Mouse (Mus musculus) intestine, embryonic 14.5 days (tissue): ENCODE results near the gene Eif2s1. TPM values are rescaled to one million over a fixed set of nuclear protein-coding genes. Genes with fewer than 3 reads are reported as not detected.
A peak's percentile ranks its signal among the peaks of the same experiment; 100 is the strongest.

Experiments
- ATAC-seq: fragments of 200-750 bp; cut with Nextera tagmentation; replicated peaks from 2 replicates; pipeline ENCODE4 v1.8.0; 2017; ENCODE audit warnings: low read depth, moderate number of reproducible peaks, moderate TSS enrichment, moderate library complexity; ENCODE audit not compliant: low FRiP score, low TSS enrichment
- DNase-seq: peaks from one replicate; pipeline ENCODE4 v3.0.0-alpha.2; 2018; ENCODE audit warnings: low spot score
- H3K27ac ChIP-seq: fragments of 300-500 bp; sonication (generic); 2 replicates; pipeline ENCODE4 v1.5.1; 2014; ENCODE audit warnings: low read depth, mild to moderate bottlenecking, control low read depth
- H3K27me3 ChIP-seq: fragments of 300-500 bp; sonication (generic); replicated peaks from 2 replicates; pipeline ENCODE4 v1.6.1; 2014; ENCODE audit warnings: low read length, control low read depth; ENCODE audit not compliant: control insufficient read depth, insufficient read depth
- H3K36me3 ChIP-seq: fragments of 300-500 bp; sonication (generic); 2 replicates; pipeline ENCODE4 v1.6.1; 2014; ENCODE audit warnings: low read length, control low read depth; ENCODE audit not compliant: control insufficient read depth, insufficient read depth
- H3K4me1 ChIP-seq: fragments of 300-500 bp; sonication (generic); replicated peaks from 2 replicates; pipeline ENCODE4 v1.6.1; 2014; ENCODE audit warnings: low read length, control low read depth, mixed read lengths; ENCODE audit not compliant: control insufficient read depth, insufficient read depth
- H3K4me2 ChIP-seq: fragments of 300-500 bp; sonication (generic); 2 replicates; pipeline ENCODE4 v1.6.1; 2014; ENCODE audit warnings: low read length
- H3K4me3 ChIP-seq: fragments of 300-500 bp; sonication (generic); 2 replicates; pipeline ENCODE4 v1.5.1; 2014; ENCODE audit warnings: low read depth, low read length, control low read depth, mixed read lengths
- H3K9ac ChIP-seq: fragments of 300-500 bp; sonication (generic); 2 replicates; pipeline ENCODE4 v1.6.1; 2014; ENCODE audit warnings: mild to moderate bottlenecking, low read length
- H3K9me3 ChIP-seq: fragments of 300-500 bp; sonication (generic); 2 replicates; pipeline ENCODE4 v1.6.1; 2016; ENCODE audit warnings: low read length, control low read depth; ENCODE audit not compliant: control insufficient read depth
- WGBS: fragments of 180-500 bp; shearing (Covaris S2); extraction: QIAGEN DNeasy Blood & Tissue Kit; methylation state at CpG from one replicate; pipeline ENCODE4 v1.1.7; 2014; 5-methylcytosine and 5-hydroxymethylcytosine counted together
- polyA plus RNA-seq: library from polyadenylated mRNA; unstranded; fragments of >200 nt; fragmentation: Nextera tagmentation; extraction: Ambion mirVana; gene quantifications from 2 replicates; pipeline ENCODE4 v1.2.1, GENCODE M21; 2014

The Eif2s1 gene
- polyA plus RNA-seq, 1 experiment from 2014 or later, result 220 TPM

DNA sequence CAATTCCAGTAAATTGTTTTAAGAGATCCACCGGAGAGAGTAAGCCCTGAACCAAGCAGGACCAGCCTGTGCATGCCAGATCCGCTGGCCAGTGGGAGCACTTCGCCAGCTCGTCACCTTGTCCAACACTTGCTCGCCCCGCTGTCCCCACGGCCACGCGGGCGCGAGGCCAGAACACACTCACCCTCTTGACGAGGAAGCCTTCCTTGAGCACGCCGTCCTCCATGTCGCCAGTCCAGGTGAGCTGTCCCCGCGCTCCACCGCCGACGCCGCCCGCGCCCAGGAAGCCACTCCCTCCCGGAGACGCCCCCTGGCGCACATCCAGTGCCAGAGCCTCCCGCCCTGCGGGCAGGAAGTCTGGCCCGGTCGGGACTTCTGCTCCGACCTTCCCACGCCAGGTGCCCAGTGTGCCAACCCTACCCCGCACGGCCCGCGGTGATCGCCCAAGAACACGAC is 45.1 kb downstream of the Eif2s1 start, which contains the start of gene Plek2:
Gene Plek2, minus strand, starts transcription at position 258 of the 456 bp plus-strand sequence.
- Histone ChIP-seq H3K4me2 (peak within 1 kb of the TSS; percentile 82), H3K27ac (no peak within 1 kb of the TSS), H3K9ac (peak within 1 kb of the TSS; percentile 43; the same call in 1 of the 2 replicates), H3K4me1 (peaks cover 9% of the 10 kb centered on the region; the same call in 1 of the 2 replicates), H3K9me3 (no peaks in the 10 kb centered on the region), H3K4me3 (peak within 1 kb of the TSS; percentile 44), H3K27me3 (peaks cover 26% of the 10 kb centered on the region), H3K36me3 (no peaks in the 10 kb centered on the region)
- DNase-seq (peak; percentile 82), ATAC-seq (peak; percentile 73)
- WGBS, result 3% methylated on average over 38 of the region's 38 CpGs

DNA sequence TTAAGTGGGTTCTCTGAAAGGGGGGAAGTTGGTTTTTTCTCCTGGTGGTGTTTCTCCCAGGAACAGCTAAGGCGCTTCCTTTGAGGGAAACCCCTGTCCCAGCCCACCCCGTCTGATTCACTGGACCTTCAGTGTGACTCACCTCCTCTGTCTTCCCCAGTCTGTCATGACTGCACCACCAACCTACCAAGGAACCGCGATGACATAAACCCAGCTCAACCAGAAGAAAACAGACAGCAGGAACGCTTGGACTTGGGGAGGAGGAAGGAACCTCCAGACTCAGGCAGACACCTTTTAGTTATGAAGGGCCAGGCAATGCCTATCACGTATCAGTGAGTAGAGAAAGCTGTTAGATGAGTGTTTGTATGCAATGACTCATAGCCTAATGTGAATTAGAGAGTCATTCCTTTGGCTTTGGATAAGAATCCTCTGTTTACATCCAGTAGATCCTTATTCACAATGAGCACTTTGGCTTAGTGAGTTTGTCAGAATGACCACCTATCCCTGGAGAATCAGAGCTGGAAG is 46.5 kb downstream of the Eif2s1 start:
- no peak overlapping the region for H3K4me2 ChIP-seq
- no peaks in the 10 kb centered on the region for H3K36me3 ChIP-seq
- H3K9me3 ChIP-seq, result no peaks in the 10 kb centered on the region
- peaks cover 36% of the 10 kb centered on the region for H3K27me3 ChIP-seq
- ATAC-seq, result no peak
- peaks cover 10% of the 10 kb centered on the region; the same call in 1 of the 2 replicates for H3K4me1 ChIP-seq
- no peak overlapping the region for H3K4me3 ChIP-seq
- H3K9ac ChIP-seq, result no peak overlapping the region
- H3K27ac ChIP-seq, result no peak overlapping the region
- WGBS, result 81% methylated on average over 6 of the region's 6 CpGs
- DNase-seq, result no peak

DNA sequence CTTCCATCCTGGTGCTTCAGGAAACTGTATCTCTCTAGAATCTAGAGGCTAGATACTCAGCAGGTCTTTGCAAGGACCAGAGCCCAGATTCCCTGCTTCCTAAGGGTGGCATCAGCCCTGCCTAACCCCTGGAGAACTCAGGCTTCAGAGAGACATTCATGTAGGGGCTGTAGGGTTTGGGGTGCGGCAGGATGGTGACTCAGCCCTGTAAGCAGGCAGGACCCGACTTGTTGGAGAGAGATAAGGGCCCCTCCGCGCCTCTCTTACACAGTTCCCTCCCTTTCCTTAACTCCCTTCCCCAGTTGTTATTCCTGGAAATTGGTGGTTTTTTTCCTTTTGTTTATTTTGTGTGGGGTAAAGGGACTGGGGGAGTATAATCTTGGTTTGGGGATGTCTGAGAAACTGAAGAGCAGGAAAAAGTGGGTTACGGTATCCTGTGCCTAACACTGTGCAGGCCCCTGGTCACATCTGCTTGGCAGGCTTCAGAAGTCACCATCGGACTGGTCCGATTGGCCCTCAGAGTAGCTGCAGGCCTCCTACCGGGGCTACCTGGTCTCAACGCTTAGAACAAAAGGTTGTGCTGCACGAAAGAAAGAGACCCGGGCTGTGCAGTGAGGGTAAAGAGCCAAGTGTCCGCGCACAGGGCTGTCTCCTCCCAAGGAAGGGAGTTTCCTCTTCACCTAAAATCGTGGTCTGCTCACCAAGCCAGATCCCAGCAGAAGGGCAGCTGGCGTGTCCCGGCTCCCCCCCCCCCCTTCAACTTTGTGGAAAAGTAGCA is 49.3 kb downstream of the Eif2s1 start:
- peak; percentile 36 for ATAC-seq
- WGBS, result 13% methylated on average over 16 of the region's 16 CpGs
- no peak overlapping the region for H3K9ac ChIP-seq

DNA sequence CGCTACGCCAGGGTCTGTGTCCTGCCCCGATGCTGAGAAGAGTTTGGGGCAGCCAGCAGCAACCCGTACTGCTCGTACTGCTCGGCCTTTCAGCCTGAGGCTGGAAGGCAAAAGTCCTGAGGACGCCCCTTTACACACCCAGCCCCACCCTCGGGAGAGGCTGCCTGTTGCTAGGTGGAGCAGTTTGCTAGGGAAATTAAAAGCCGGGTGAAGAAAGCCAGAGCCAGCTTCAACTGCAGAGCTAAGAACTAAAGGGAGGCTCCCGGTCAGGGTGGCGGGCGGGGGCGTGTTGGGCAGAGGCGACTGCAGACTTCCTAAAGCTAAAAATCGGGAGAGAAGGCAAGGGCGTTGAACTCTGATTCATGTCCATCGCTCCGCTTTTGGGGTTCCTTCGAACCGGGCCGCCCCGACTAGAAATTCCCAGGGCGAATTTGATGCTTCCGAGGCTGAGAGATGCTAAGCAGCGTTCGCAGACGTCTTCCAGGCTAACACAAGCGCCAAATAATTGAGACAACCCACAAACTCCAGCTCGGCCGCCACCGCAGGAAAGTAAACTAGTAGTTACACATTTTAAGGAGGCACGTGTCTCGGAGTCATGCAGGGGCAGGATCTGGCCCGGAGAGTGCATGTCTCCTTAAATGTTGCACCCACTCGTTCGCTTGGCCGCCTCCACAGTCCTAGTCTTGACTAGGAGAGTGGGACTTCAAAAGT is 50.2 kb downstream of the Eif2s1 start:
- Histone ChIP-seq H3K27ac (no peak overlapping the region), H3K36me3 (no peaks in the 10 kb centered on the region), H3K4me1 (peaks cover 10% of the 10 kb centered on the region; the same call in 1 of the 2 replicates), H3K4me2 (peak overlapping the region; percentile 78), H3K27me3 (peaks cover 36% of the 10 kb centered on the region), H3K4me3 (peak overlapping the region; percentile 36), H3K9me3 (no peaks in the 10 kb centered on the region), H3K9ac (peak overlapping the region; percentile 29)
- DNase-seq, result peak; percentile 79
- 1% methylated on average over 37 of the region's 37 CpGs for WGBS
- 0 out of 2 replicates have a peak, but pooled peaks have one; percentile 32 for ATAC-seq

More for the DNA sequence above, 49.3 kb downstream of the Eif2s1 start:
- H3K4me2 ChIP-seq, result peak overlapping the region; percentile 78
- H3K27ac ChIP-seq, result no peak overlapping the region
- H3K4me3 ChIP-seq, result peak overlapping the region; percentile 36
- H3K36me3 ChIP-seq, result no peaks in the 10 kb centered on the region
- peaks cover 10% of the 10 kb centered on the region; the same call in 1 of the 2 replicates for H3K4me1 ChIP-seq
- H3K9me3 ChIP-seq, result no peaks in the 10 kb centered on the region
- H3K27me3 ChIP-seq, result peaks cover 36% of the 10 kb centered on the region
- peak; percentile 66 for DNase-seq

DNA sequence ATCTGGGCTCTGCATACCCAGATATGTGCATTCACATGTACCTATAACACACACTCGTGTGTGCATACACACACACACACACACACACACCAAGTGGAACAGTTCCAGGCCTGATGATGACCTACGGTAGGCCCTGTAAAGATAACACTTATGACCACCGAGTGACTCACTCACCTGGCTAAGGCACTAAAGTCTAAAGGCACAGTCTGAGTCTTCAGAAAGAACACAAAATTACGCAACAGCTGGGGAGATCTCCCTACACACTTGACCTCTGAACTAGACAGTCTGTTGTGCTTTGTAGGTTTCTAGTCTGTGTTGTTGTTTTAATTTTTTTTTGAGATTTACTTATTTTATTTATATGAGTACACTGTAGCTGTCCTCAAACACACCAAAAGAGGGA is 52.8 kb downstream of the Eif2s1 start:
- Histone ChIP-seq H3K4me3 (no peak overlapping the region), H3K4me1 (peaks cover 12% of the 10 kb centered on the region; the same call in 1 of the 2 replicates), H3K27ac (no peak overlapping the region), H3K36me3 (no peaks in the 10 kb centered on the region), H3K4me2 (no peak overlapping the region), H3K9me3 (no peaks in the 10 kb centered on the region), H3K27me3 (peaks cover 25% of the 10 kb centered on the region), H3K9ac (no peak overlapping the region)
- ATAC-seq (no peak), DNase-seq (no peak)
- WGBS, result 82% methylated on average over 4 of the region's 4 CpGs

DNA sequence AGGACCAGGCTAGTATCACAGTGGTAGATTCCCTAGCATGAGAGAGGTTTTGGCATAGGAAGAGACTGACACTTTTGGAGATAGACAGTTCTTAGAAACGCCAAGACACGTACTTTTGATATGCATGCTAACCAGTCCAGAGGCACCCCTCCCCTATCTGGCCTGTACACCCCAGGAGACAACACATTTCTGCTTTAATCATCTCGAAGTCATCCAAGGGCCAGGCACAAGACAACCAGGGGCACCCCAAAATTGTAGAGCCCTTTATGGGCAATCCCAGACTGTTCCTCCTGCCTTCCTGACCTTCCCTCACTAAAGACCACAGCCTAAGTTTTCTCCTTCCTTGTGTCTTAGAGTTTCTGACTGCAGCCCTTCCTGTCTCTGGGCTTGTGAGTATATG is 53.9 kb downstream of the Eif2s1 start:
- H3K36me3 ChIP-seq, result no peaks in the 10 kb centered on the region
- ATAC-seq, result no peak

DNA sequence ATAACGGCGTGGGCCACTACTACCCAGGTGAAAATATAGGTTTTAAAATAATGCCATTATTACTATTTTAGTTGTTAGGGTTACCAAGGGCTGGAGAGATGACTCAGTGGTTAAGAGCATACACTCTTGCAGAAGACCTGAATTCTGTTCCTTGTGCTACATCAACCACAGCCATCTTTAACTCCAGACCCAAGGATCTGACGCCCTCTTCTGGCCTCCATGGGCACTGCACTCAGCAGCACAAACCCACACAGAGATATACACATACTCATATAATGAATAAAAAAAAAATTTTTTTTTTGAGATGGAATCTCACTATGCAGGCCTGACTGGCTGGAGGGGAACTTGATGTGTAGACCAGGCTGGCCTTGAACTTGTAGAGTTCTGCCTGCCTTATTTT is 54.7 kb downstream of the Eif2s1 start:
- no peaks in the 10 kb centered on the region for H3K9me3 ChIP-seq
- peaks cover 10% of the 10 kb centered on the region for H3K27me3 ChIP-seq
- no peak for ATAC-seq
- H3K9ac ChIP-seq, result no peak overlapping the region
- no peak overlapping the region for H3K4me2 ChIP-seq
- 73% methylated on average over 3 of the region's 3 CpGs for WGBS
- H3K4me1 ChIP-seq, result peaks cover 8% of the 10 kb centered on the region; the same call in 1 of the 2 replicates
- no peak overlapping the region for H3K4me3 ChIP-seq
- DNase-seq, result no peak
- no peak overlapping the region for H3K27ac ChIP-seq
- no peaks in the 10 kb centered on the region for H3K36me3 ChIP-seq

More for the DNA sequence above, 53.9 kb downstream of the Eif2s1 start:
- Histone ChIP-seq H3K27me3 (peaks cover 17% of the 10 kb centered on the region), H3K9me3 (no peaks in the 10 kb centered on the region), H3K9ac (no peak overlapping the region), H3K4me3 (no peak overlapping the region), H3K4me1 (peaks cover 12% of the 10 kb centered on the region; the same call in 1 of the 2 replicates), H3K27ac (no peak overlapping the region), H3K4me2 (no peak overlapping the region)
- 76% methylated on average over 3 of the region's 3 CpGs for WGBS
- no peak for DNase-seq

DNA sequence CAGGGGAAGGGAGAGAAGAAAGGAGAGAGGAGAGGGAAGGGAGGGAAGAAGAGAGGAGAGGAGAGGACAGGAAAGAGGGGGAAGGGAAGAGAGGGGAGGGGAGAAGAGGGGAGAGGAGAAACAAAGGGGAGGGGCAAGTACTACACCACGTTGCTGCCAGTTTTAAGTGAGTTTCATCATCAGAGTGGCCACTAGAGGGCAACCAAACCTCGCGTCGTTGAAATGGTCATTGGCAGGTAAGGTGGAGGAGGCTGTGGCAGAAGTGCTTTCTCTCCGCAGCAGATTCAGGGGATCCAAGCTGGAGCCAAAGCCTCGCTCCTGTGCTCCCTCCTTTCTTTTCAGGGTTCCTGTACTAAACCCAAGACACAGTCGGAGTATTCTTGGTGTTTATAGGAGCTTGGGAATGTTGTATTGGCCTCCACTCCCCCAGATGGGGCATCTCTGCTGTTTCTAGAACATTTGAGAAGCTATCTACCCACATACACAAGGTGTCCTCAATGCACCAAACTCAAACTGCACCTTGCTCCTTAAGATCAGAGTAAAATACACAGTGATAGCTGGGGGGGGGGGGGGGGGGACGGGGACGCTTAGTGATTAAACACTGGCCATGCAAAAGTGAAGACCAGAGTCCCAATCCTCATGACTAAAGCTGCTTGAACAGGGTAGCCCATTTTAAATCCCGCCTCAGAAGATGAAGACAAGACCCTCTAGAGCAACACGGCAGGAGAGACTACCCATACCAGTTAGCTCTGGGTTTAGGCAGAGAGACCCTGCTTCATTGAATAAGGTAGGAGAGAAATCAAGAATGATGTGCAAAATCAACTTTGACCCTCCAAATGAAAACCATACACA is 56.8 kb downstream of the Eif2s1 start:
- peak; percentile 89 for DNase-seq
- Histone ChIP-seq H3K9ac (no peak overlapping the region), H3K27ac (no peak overlapping the region), H3K9me3 (no peaks in the 10 kb centered on the region), H3K27me3 (no peaks in the 10 kb centered on the region), H3K4me3 (no peak overlapping the region), H3K4me1 (peaks cover 3% of the 10 kb centered on the region; the same call in 1 of the 2 replicates), H3K4me2 (peak overlapping the region; percentile 24), H3K36me3 (no peaks in the 10 kb centered on the region)
- ATAC-seq, result peak; percentile 38
- 13% methylated on average over 11 of the region's 11 CpGs for WGBS
